8 mouse cellular contexts compared by ENCODE assay signal in the genomic region with DNA sequence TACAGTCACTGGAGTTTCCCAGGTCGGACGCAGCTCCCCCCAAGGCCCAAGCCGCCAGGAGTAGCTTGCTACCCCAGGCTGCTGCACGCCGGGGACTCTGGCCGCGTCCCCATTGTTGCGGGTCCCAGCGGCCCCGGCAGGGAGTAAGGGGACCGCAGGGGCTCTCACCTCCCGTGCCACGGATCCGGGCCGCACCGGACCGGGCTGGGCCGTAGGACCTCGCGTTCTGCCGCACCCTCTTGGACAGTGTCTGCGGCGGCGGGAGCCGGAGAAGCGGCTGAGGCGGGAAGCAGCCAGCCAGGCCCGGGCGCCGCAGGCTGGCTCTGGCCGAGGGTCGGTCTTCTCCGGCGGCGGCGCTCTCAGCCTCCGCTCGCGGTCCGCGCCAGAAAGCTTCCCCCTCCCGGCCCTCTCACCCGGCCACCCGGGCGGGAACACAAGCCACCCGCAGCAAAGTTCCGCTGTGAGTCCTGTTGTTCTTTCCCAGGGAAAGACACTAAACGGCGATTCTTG. TPM values are rescaled to one million over a fixed set of nuclear protein-coding genes. Genes with fewer than 3 reads are reported as not detected.
A peak's percentile ranks its signal among the peaks of the same experiment; 100 is the strongest.
DNase-seq lines count a peak whose midpoint lies in the region; ATAC-seq lines count a peak whose summit lies in the region.

A gene (minus strand): TSS at position 383 of the 510 bp plus-strand sequence.

- H3K4me1 ChIP-seq in intestine, embryonic 16.5 days (ENCODE audit: control insufficient read depth, insufficient read depth, low read length) = peaks cover 18% of the 10 kb centered on the region

- peak within 1 kb of the TSS; percentile 92 for H3K27ac ChIP-seq in intestine, embryonic 16.5 days (ENCODE audit: low read length)

- H3K9me3 ChIP-seq in intestine, embryonic 16.5 days (ENCODE audit: control insufficient read depth, low read length) = no peaks in the 10 kb centered on the region

- H3K27me3 ChIP-seq in intestine, embryonic 16.5 days (replicated peaks; ENCODE audit: control insufficient read depth, insufficient read depth, low read length) = no peaks in the 10 kb centered on the region

- no peaks in the 10 kb centered on the region for H3K36me3 ChIP-seq in intestine, embryonic 16.5 days (ENCODE audit: control insufficient read depth, insufficient read depth, low read length)

- WGBS in intestine, embryonic 16.5 days = under 1% methylated on average over 48 of the region's 49 CpGs

- H3K9ac ChIP-seq in intestine, embryonic 16.5 days (ENCODE audit: low read depth, low read length) = peak within 1 kb of the TSS; percentile 99

- peak; percentile 89 for ATAC-seq in intestine, embryonic 16.5 days

- DNase-seq in adrenal gland, adult 8-10 months = peak; percentile 74
- peak; percentile 91 for DNase-seq in embryo, embryonic 9.5 days (ENCODE audit: extremely low spot score)
- peak; percentile 78 to 90 for DNase-seq in gastrocnemius, postnatal 4 days (ENCODE audit: low spot score in 2 of 2)
- peak; percentile 82 to 83 for DNase-seq in left cerebral cortex, postnatal 25 days (ENCODE audit: low spot score in 2 of 2)
- DNase-seq in mesoderm, embryonic 11.5 days (ENCODE audit: low read depth, low spot score) = peak; percentile 86
- DNase-seq in right cerebral cortex, postnatal 25 days = peak; percentile 85
- DNase-seq in urinary bladder, postnatal 36 days (ENCODE audit: low spot score in 2 of 2) = peak; percentile 79 to 85

- peak within 1 kb of the TSS; percentile 99 for H3K4me3 ChIP-seq in intestine, embryonic 16.5 days (ENCODE audit: low read length)

- H3K4me2 ChIP-seq in intestine, embryonic 16.5 days (ENCODE audit: low read depth, low read length) = peak within 1 kb of the TSS; percentile 87

- intact Hi-C loops in left cerebral cortex, postnatal 25 days (cut with DNase I) = loop anchor here (2.0 kb wide), 1 partner anchor 32 kb away; a partner anchor contains a TSS

RNA-seq across cellular contexts. Expression of the gene that starts here (rescaled TPM):
- 10 to 100 TPM; 19.8 to 25.7 (median 22.2) TPM for total RNA-seq in adrenal gland, adult 8-10 months (2022)
- 10 to 100 TPM; 13.6 to 15.0 TPM for total RNA-seq in gastrocnemius, postnatal 4 days (2021)
- polyA plus RNA-seq in intestine, embryonic 16.5 days (2015; fragmentation: Nextera tagmentation; extraction: Ambion mirVana) = 3.3 and 3.7 TPM in 2 replicates
- 10 to 100 TPM; 16.5 to 17.1 TPM for total RNA-seq in left cerebral cortex, postnatal 25 days (2021)

Comparison
In these comparisons a context has a peak if more than half of its experiments do, and no peak if none do; other contexts are left out.
1. Peak in every context shown above with its lines: DNase-seq, ATAC-seq, H3K4me3 ChIP-seq and H3K27ac ChIP-seq.